In the genomic region with DNA sequence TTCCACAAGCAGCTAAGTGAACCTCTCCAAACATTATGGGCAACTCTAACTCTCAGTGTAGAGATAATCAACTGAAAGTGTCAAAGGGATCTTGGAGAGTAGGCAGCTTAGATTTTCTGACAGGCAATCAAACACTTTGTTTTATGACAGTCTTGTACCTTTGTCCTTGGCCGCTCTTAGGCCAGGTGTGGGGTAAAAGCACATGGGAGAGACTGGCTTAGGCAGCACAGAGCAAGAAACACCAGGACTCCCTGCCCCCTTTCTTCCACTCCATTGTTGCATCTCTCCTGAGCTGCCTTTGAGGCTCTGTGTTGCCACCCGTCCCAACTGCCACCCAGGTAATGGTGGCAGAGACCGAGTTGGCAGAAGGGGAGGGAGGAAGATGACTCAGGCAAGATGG, we compare ENCODE assay signal across 23 mouse cellular contexts. TPM values are rescaled to one million over a fixed set of nuclear protein-coding genes. Genes with fewer than 3 reads are reported as not detected.
DNase-seq lines count a peak whose midpoint lies in the region; ATAC-seq and TF ChIP-seq lines count a peak whose summit lies in the region.
"Had no signal": no experiment of that assay in that cellular context is flagged by ENCODE, and none has a peak within 500 bp of the region (broad histone marks: within the 10 kb centered on the region; RNA-seq: fewer than 3 reads in every experiment).

No protein-coding gene starts in this region.

- DNase-seq in heart, adult 11 months: peak; percentile 65
- DNase-seq in heart, postnatal 14 days: no peak
- DNase-seq in limb, embryonic 11.5 days (ENCODE audit: low spot score): peak; percentile 16
- DNase-seq in thymus, postnatal 4 days: no peak
- no peak for DNase-seq in right cerebral cortex, adult 2 months (ENCODE audit: low spot score in 2 of 2)
- DNase-seq: adrenal gland, adult 8-10 months; adrenal gland, postnatal 25 days; cerebellum, adult 11-12 months; cerebellum, adult 8-10 months; cerebellum, postnatal 25 days; forebrain, postnatal 0 days; gastrocnemius, adult 2 months; gastrocnemius, postnatal 25 days; heart, postnatal 36 days had no signal

- H3K4me2 ChIP-seq in intestine, postnatal 0 days (replicated peaks; ENCODE audit: low read depth): no peak overlapping the region
- no peak overlapping the region for H3K4me2 ChIP-seq in limb, embryonic 11.5 days (ENCODE audit: low read depth, severe bottlenecking)
- H3K4me2 ChIP-seq: embryonic facial prominence, embryonic 12.5 days; embryonic facial prominence, embryonic 15.5 days; heart, embryonic 11.5 days; hindbrain, embryonic 13.5 days had no signal

- H3K27me3 ChIP-seq in intestine, postnatal 0 days (replicated peaks; ENCODE audit: control insufficient read depth, insufficient read depth, low read length): no peaks in the 10 kb centered on the region
- H3K27me3 ChIP-seq in limb, embryonic 11.5 days (ENCODE audit: control insufficient read depth, insufficient read depth, low read length): no peaks in the 10 kb centered on the region
- H3K27me3 ChIP-seq: embryonic facial prominence, embryonic 12.5 days; embryonic facial prominence, embryonic 15.5 days had no signal

- H3K9ac ChIP-seq in intestine, postnatal 0 days (ENCODE audit: low read depth, low read length): no peak overlapping the region
- H3K9ac ChIP-seq in limb, embryonic 11.5 days (ENCODE audit: low read length): no peak overlapping the region
- H3K9ac ChIP-seq: embryonic facial prominence, embryonic 12.5 days; embryonic facial prominence, embryonic 15.5 days; forebrain, postnatal 0 days; hindbrain, embryonic 13.5 days had no signal

- WGBS in intestine, postnatal 0 days: 43% methylated on average over 3 of the region's 3 CpGs
- WGBS in limb, embryonic 11.5 days: 82% methylated on average over 3 of the region's 3 CpGs

- intact Hi-C loops in heart, postnatal 14 days (cut with DNase I): no loop called here

- H3K9me3 ChIP-seq in intestine, postnatal 0 days (ENCODE audit: control insufficient read depth): no peaks in the 10 kb centered on the region
- H3K9me3 ChIP-seq in limb, embryonic 11.5 days (ENCODE audit: control insufficient read depth, low read length): no peaks in the 10 kb centered on the region
- H3K9me3 ChIP-seq: embryonic facial prominence, embryonic 12.5 days; embryonic facial prominence, embryonic 15.5 days; hindbrain, embryonic 10.5 days; hindbrain, embryonic 13.5 days had no signal

- H3K27ac ChIP-seq in intestine, postnatal 0 days (ENCODE audit: low read depth, low read length): peak overlapping the region; percentile 41
- H3K27ac ChIP-seq in limb, embryonic 11.5 days (replicated peaks; ENCODE audit: low read depth, low read length): no peak overlapping the region
- H3K27ac ChIP-seq: embryonic facial prominence, embryonic 12.5 days; embryonic facial prominence, embryonic 15.5 days; gastrocnemius, adult 2 months; hindbrain, embryonic 10.5 days; hindbrain, embryonic 13.5 days had no signal

- H3K4me1 ChIP-seq in intestine, postnatal 0 days (replicated peaks; ENCODE audit: control insufficient read depth, insufficient read depth, low read length): 0 out of 2 replicates have a peak, but pooled peaks cover 7% of the 10 kb centered on the region
- H3K4me1 ChIP-seq in limb, embryonic 11.5 days (ENCODE audit: control insufficient read depth, insufficient read depth, low read length): no peaks in the 10 kb centered on the region
- H3K4me1 ChIP-seq: embryonic facial prominence, embryonic 12.5 days; embryonic facial prominence, embryonic 15.5 days; hindbrain, embryonic 10.5 days; hindbrain, embryonic 13.5 days had no signal

- H3K4me3 ChIP-seq in intestine, postnatal 0 days (ENCODE audit: low read depth, low read length): no peak overlapping the region
- H3K4me3 ChIP-seq in limb, embryonic 11.5 days (ENCODE audit: low read depth, low read length): no peak overlapping the region
- H3K4me3 ChIP-seq: embryonic facial prominence, embryonic 12.5 days; embryonic facial prominence, embryonic 15.5 days; gastrocnemius, adult 2 months; hindbrain, embryonic 10.5 days; hindbrain, embryonic 13.5 days had no signal

- TF ChIP-seq CTCF in intestine, postnatal 0 days (IDR thresholded peaks at IDR 0.05; ENCODE audit: low read depth): no peak

- H3K36me3 ChIP-seq in intestine, postnatal 0 days (ENCODE audit: control insufficient read depth, insufficient read depth): no peaks in the 10 kb centered on the region
- H3K36me3 ChIP-seq in limb, embryonic 11.5 days (ENCODE audit: control insufficient read depth, insufficient read depth, low read length): no peaks in the 10 kb centered on the region
- H3K36me3 ChIP-seq: embryonic facial prominence, embryonic 12.5 days; embryonic facial prominence, embryonic 15.5 days; hindbrain, embryonic 10.5 days; hindbrain, embryonic 13.5 days had no signal

- ATAC-seq in intestine, postnatal 0 days: peak; percentile 89
- no peak for ATAC-seq in limb, embryonic 11.5 days (ENCODE audit: insufficient number of reproducible peaks, low FRiP score, low TSS enrichment, low read depth)
- ATAC-seq: activated CD4-positive, CD25-positive, alpha-beta regulatory T cell, adult 4 months; forebrain, embryonic 14.5 days; forebrain, postnatal 0 days; hindbrain, embryonic 16.5 days had no signal

RNA-seq across cellular contexts. Expression of a gene that starts 23.1 kb away (rescaled TPM):
- 1 to 10 TPM; 7.7 to 7.9 TPM for total RNA-seq in heart, postnatal 14 days (2021)
- polyA plus RNA-seq in intestine, postnatal 0 days (2015; fragmentation: Nextera tagmentation; extraction: Ambion mirVana): 10.6 and 11.4 TPM in 2 replicates
- polyA plus RNA-seq in limb, embryonic 11.5 days (2014; fragmentation: Nextera tagmentation; extraction: Ambion mirVana): 9.2 and 9.4 TPM in 2 replicates

RNA-seq across cellular contexts. Expression of a gene that starts 37.7 kb away (rescaled TPM):
- 10 to 100 TPM; 61.5 to 62.7 TPM for total RNA-seq in heart, postnatal 14 days (2021)
- 429 and 451 TPM in 2 replicates for polyA plus RNA-seq in intestine, postnatal 0 days (2015; fragmentation: Nextera tagmentation; extraction: Ambion mirVana)
- polyA plus RNA-seq in limb, embryonic 11.5 days (2014; fragmentation: Nextera tagmentation; extraction: Ambion mirVana): 265 and 281 TPM in 2 replicates

Comparison
In these comparisons a context has a peak if more than half of its experiments do, and no peak if none do; other contexts are left out.
1. DNase-seq: peak in heart, adult 11 months (single experiment) and limb, embryonic 11.5 days (single experiment); none in heart, postnatal 14 days (0 of 2), thymus, postnatal 4 days (single experiment) and right cerebral cortex, adult 2 months (0 of 2).